Mouse (Mus musculus): ENCODE data around the gene Mdfi. TPM values are rescaled to one million over a fixed set of nuclear protein-coding genes. Genes with fewer than 3 reads are reported as not detected.
A peak's percentile ranks its signal among the peaks of the same experiment; 100 is the strongest.
"Not testable (repeated sequence)": the region's sequence is repeated elsewhere in the genome, so short reads cannot be mapped to it uniquely, and the experiment has no call there.

Gene Mdfi
- polyA plus RNA-seq, 1 experiment from 2014 or later, result 2.9 TPM

GRCm38 (mm10) chr17:47853336-47853735, 18.8 kb upstream of the Mdfi start:
- Histone ChIP-seq H3K27me3 (ENCODE audit: control insufficient read depth, insufficient read depth, low read depth, low read length) (no peaks in the 10 kb centered on the region), H3K27ac (ENCODE audit: low read length) (no peak overlapping the region), H3K9me3 (replicated peaks; ENCODE audit: control insufficient read depth, low read length, poor library complexity, severe bottlenecking) (no peaks in the 10 kb centered on the region), H3K4me1 (ENCODE audit: control insufficient read depth, insufficient read depth, low read length) (no peaks in the 10 kb centered on the region), H3K4me2 (ENCODE audit: low read length) (no peak overlapping the region), H3K4me3 (ENCODE audit: low read depth, low read length) (no peak overlapping the region), H3K9ac (ENCODE audit: low read depth, low read length) (no peak overlapping the region), H3K36me3 (ENCODE audit: control insufficient read depth, insufficient read depth, low read length) (no peaks in the 10 kb centered on the region)
- WGBS, result 93% methylated on average over 3 of the region's 4 CpGs
- no peak for ATAC-seq

DNA sequence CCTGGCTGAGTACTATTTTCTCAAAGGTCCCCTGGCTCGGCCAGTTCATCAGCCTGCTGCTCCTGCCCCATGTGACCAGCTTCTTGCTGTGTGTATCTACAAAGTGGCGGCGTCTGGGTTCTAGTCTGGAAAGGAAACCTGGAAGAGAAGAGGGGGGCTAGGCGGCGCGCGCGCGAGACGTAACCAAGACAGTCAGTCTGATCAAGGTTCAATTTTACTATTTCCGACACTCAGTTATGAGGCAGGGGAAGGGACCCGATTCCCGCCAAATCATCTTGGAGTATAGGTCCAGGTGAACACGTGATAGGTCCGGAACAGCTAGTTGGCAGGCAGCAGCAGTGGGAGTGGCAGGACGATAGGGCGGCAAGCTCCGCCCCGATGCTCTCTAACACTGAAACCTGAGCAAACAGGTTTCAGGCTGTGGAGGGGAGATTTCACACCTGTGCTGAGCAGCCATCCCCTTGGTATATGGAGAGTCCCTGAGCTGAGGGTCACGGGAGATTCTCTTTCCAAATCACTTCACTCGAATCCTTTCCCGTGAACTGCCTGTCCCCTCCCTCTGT, 17.4 kb upstream of the Mdfi start:
- H3K9me3 ChIP-seq (replicated peaks; ENCODE audit: control insufficient read depth, low read length, poor library complexity, severe bottlenecking); H3K4me1 ChIP-seq (ENCODE audit: control insufficient read depth, insufficient read depth, low read length); H3K9ac ChIP-seq (ENCODE audit: low read depth, low read length); H3K36me3 ChIP-seq (ENCODE audit: control insufficient read depth, insufficient read depth, low read length); H3K27me3 ChIP-seq (ENCODE audit: control insufficient read depth, insufficient read depth, low read depth, low read length); H3K27ac ChIP-seq (ENCODE audit: low read length): not testable (repeated sequence)
- 14% methylated on average over 22 of the region's 22 CpGs for WGBS
- H3K4me3 ChIP-seq (ENCODE audit: low read depth, low read length), result peak overlapping the region; percentile 24
- peak; percentile 14; the same call in 1 of the 2 replicates for ATAC-seq
- peak overlapping the region; percentile 49 for H3K4me2 ChIP-seq (ENCODE audit: low read length)

- Histone ChIP-seq H3K4me2 (ENCODE audit: low read length) (no peak overlapping the region), H3K27ac (ENCODE audit: low read length) (no peak overlapping the region), H3K9ac (ENCODE audit: low read depth, low read length) (no peak overlapping the region), H3K4me3 (ENCODE audit: low read depth, low read length) (no peak overlapping the region), H3K27me3 (ENCODE audit: control insufficient read depth, insufficient read depth, low read depth, low read length) (no peaks in the 10 kb centered on the region), H3K4me1 (ENCODE audit: control insufficient read depth, insufficient read depth, low read length) (no peaks in the 10 kb centered on the region), H3K9me3 (replicated peaks; ENCODE audit: control insufficient read depth, low read length, poor library complexity, severe bottlenecking) (no peaks in the 10 kb centered on the region), H3K36me3 (ENCODE audit: control insufficient read depth, insufficient read depth, low read length) (no peaks in the 10 kb centered on the region)
- ATAC-seq, result no peak
- 84% methylated on average over 7 of the region's 7 CpGs for whole genome bisulfite sequencing
These were observed 16.3 kb upstream of the Mdfi start for GRCm38 (mm10) chr17:47850639-47851314.

GRCm38 (mm10) chr17:47850035-47850434, 15.5 kb upstream of the Mdfi start:
- Histone ChIP-seq H3K4me2 (ENCODE audit: low read length) (no peak overlapping the region), H3K36me3 (ENCODE audit: control insufficient read depth, insufficient read depth, low read length) (no peaks in the 10 kb centered on the region), H3K4me3 (ENCODE audit: low read depth, low read length) (no peak overlapping the region), H3K27ac (ENCODE audit: low read length) (no peak overlapping the region), H3K9ac (ENCODE audit: low read depth, low read length) (no peak overlapping the region), H3K27me3 (ENCODE audit: control insufficient read depth, insufficient read depth, low read depth, low read length) (no peaks in the 10 kb centered on the region), H3K4me1 (ENCODE audit: control insufficient read depth, insufficient read depth, low read length) (no peaks in the 10 kb centered on the region), H3K9me3 (replicated peaks; ENCODE audit: control insufficient read depth, low read length, poor library complexity, severe bottlenecking) (no peaks in the 10 kb centered on the region)
- 72% methylated on average over 3 of the region's 3 CpGs for WGBS
- no peak for ATAC-seq

DNA sequence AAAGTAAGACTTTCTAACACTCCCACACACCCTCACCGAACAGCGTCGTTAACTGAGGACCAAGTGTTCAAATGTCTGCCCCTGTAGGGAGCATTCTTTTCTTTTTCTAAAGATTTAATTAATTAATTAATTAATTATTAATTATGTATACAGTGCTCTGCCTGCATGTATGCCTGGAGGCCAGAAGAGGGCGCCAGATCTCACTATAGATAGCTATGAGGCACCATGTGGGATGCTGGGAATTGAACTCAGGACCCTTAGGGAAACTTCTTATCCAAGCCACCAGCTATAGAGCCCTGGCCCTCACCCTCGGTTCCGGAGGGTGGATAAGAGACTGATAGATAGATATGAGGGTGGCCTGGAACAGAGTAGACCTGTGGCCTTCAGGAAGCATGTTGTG, 13.5 kb upstream of the Mdfi start:
- Histone ChIP-seq H3K4me3 (ENCODE audit: low read depth, low read length) (no peak overlapping the region), H3K27ac (ENCODE audit: low read length) (no peak overlapping the region), H3K4me2 (ENCODE audit: low read length) (no peak overlapping the region), H3K36me3 (ENCODE audit: control insufficient read depth, insufficient read depth, low read length) (no peaks in the 10 kb centered on the region), H3K27me3 (ENCODE audit: control insufficient read depth, insufficient read depth, low read depth, low read length) (no peaks in the 10 kb centered on the region), H3K4me1 (ENCODE audit: control insufficient read depth, insufficient read depth, low read length) (no peaks in the 10 kb centered on the region), H3K9ac (ENCODE audit: low read depth, low read length) (no peak overlapping the region), H3K9me3 (replicated peaks; ENCODE audit: control insufficient read depth, low read length, poor library complexity, severe bottlenecking) (no peaks in the 10 kb centered on the region)
- 81% methylated on average over 6 of the region's 6 CpGs for WGBS
- no peak for ATAC-seq

- Histone ChIP-seq H3K4me3 (ENCODE audit: low read depth, low read length) (no peak overlapping the region), H3K4me2 (ENCODE audit: low read length) (no peak overlapping the region), H3K27ac (ENCODE audit: low read length) (no peak overlapping the region), H3K9me3 (replicated peaks; ENCODE audit: control insufficient read depth, low read length, poor library complexity, severe bottlenecking) (no peaks in the 10 kb centered on the region), H3K4me1 (ENCODE audit: control insufficient read depth, insufficient read depth, low read length) (no peaks in the 10 kb centered on the region), H3K9ac (ENCODE audit: low read depth, low read length) (no peak overlapping the region), H3K36me3 (ENCODE audit: control insufficient read depth, insufficient read depth, low read length) (no peaks in the 10 kb centered on the region), H3K27me3 (ENCODE audit: control insufficient read depth, insufficient read depth, low read depth, low read length) (no peaks in the 10 kb centered on the region)
- 79% methylated on average over 11 of the region's 11 CpGs for WGBS
- ATAC-seq, result no peak
These were observed 11.1 kb upstream of the Mdfi start for GRCm38 (mm10) chr17:47845609-47846008.

DNA sequence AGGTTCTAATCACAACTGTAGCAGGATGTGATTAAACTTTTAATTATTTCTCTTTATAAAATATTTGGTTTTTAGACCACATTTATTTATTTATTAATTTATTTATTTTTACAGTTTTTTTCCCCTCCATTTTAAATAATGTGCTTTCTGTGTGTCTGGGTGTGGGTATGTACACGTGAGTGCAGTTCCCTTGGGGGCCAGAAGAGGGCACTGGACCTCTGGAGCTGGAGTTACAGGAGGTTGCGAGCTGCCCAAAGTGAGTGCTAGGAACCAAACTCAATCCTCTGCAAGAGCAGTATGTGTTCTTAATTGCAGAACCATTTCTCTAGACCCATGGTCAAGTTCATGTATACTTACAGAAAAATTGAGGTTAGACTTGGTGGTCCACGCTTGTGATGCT, 9.0 kb upstream of the Mdfi start:
- H3K27me3 ChIP-seq (ENCODE audit: control insufficient read depth, insufficient read depth, low read depth, low read length), result no peaks in the 10 kb centered on the region
- H3K27ac ChIP-seq (ENCODE audit: low read length), result no peak overlapping the region
- ATAC-seq, result no peak
- H3K9ac ChIP-seq (ENCODE audit: low read depth, low read length), result no peak overlapping the region
- no peaks in the 10 kb centered on the region for H3K36me3 ChIP-seq (ENCODE audit: control insufficient read depth, insufficient read depth, low read length)
- no peak overlapping the region for H3K4me3 ChIP-seq (ENCODE audit: low read depth, low read length)
- 95% methylated on average over 3 of the region's 3 CpGs for WGBS
- H3K4me2 ChIP-seq (ENCODE audit: low read length), result no peak overlapping the region
- H3K4me1 ChIP-seq (ENCODE audit: control insufficient read depth, insufficient read depth, low read length), result no peaks in the 10 kb centered on the region
- H3K9me3 ChIP-seq (replicated peaks; ENCODE audit: control insufficient read depth, low read length, poor library complexity, severe bottlenecking), result no peaks in the 10 kb centered on the region

- WGBS, result 78% methylated on average over 19 of the region's 19 CpGs
These were observed 7.6 kb upstream of the Mdfi start for GRCm38 (mm10) chr17:47841931-47842623.

DNA sequence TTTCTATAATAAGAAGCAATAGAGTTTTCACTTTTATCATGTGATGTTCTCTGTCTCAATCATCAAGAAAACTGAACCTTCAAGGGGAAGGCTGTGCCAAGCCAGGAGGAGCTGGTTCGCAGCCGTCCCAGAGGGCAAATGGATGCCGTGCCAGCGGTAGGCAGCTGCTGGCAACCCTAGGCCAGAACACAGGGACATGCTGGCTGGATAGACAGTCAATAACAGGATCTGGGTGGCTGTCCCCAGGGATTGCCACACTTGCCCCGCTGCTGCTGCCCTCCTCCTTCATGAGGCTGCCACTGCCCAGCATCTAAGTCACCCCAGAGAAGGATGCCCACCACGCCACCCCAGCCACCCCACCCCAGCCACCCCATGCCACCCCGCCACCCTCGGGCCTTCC, 7.0 kb upstream of the Mdfi start:
- no peak overlapping the region for H3K4me2 ChIP-seq (ENCODE audit: low read length)
- H3K36me3 ChIP-seq (ENCODE audit: control insufficient read depth, insufficient read depth, low read length), result no peaks in the 10 kb centered on the region
- no peak overlapping the region for H3K27ac ChIP-seq (ENCODE audit: low read length)
- H3K27me3 ChIP-seq (ENCODE audit: control insufficient read depth, insufficient read depth, low read depth, low read length), result no peaks in the 10 kb centered on the region
- no peak for ATAC-seq
- no peaks in the 10 kb centered on the region for H3K9me3 ChIP-seq (replicated peaks; ENCODE audit: control insufficient read depth, low read length, poor library complexity, severe bottlenecking)
- no peaks in the 10 kb centered on the region for H3K4me1 ChIP-seq (ENCODE audit: control insufficient read depth, insufficient read depth, low read length)
- 87% methylated on average over 8 of the region's 8 CpGs for WGBS
- H3K4me3 ChIP-seq (ENCODE audit: low read depth, low read length), result no peak overlapping the region
- no peak overlapping the region for H3K9ac ChIP-seq (ENCODE audit: low read depth, low read length)

More at GRCm38 (mm10) chr17:47841931-47842623, 7.6 kb upstream of the Mdfi start:
- Histone ChIP-seq H3K9me3 (replicated peaks; ENCODE audit: control insufficient read depth, low read length, poor library complexity, severe bottlenecking) (no peaks in the 10 kb centered on the region), H3K4me1 (ENCODE audit: control insufficient read depth, insufficient read depth, low read length) (no peaks in the 10 kb centered on the region), H3K4me2 (ENCODE audit: low read length) (no peak overlapping the region), H3K4me3 (ENCODE audit: low read depth, low read length) (no peak overlapping the region), H3K27me3 (ENCODE audit: control insufficient read depth, insufficient read depth, low read depth, low read length) (no peaks in the 10 kb centered on the region), H3K9ac (ENCODE audit: low read depth, low read length) (no peak overlapping the region), H3K36me3 (ENCODE audit: control insufficient read depth, insufficient read depth, low read length) (no peaks in the 10 kb centered on the region), H3K27ac (ENCODE audit: low read length) (no peak overlapping the region)
- ATAC-seq, result no peak
